Mouse (Mus musculus): ENCODE measurements around the gene Slc25a43. TPM values are rescaled to one million over a fixed set of nuclear protein-coding genes. Genes with fewer than 3 reads are reported as not detected.

The Slc25a43 gene
- polyA plus RNA-seq, 1 experiment: not detected

DNA sequence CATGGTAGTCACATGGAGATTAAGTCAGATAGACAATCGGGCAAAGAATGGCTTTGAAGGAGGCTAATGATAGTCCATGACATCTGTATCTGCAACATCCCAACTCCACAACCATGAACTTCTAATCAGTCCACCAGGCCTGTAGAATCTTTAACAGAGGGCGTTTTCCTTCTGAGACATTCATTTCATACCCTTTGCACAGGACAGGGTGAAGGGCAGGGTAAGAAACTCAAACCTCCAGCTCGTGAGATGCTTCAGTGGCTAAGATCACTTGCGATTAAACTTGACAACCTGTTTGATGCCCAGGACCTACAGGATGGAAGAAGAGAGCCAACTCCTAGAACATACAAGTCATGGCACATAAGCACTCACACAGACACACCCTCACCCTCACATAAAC is 71.6 kb downstream of the Slc25a43 start:
- Histone ChIP-seq H3K27ac (ENCODE audit: insufficient read depth, low read depth, low read length) (no peak overlapping the region), H3K4me1 (ENCODE audit: control insufficient read depth, insufficient read depth, low read length) (no peaks in the 10 kb centered on the region), H3K4me3 (ENCODE audit: insufficient read depth, low read depth, low read length) (no peak overlapping the region)
- TF ChIP-seq CTCF (IDR thresholded peaks at IDR 0.05; ENCODE audit: insufficient read depth, low read depth, low read length): no peak
- TF ChIP-seq POLR2A (IDR thresholded peaks at IDR 0.05; ENCODE audit: insufficient read depth, low read depth, low read length): no peak
- WGBS: 90% methylated on average over 4 of the region's 4 CpGs

DNA sequence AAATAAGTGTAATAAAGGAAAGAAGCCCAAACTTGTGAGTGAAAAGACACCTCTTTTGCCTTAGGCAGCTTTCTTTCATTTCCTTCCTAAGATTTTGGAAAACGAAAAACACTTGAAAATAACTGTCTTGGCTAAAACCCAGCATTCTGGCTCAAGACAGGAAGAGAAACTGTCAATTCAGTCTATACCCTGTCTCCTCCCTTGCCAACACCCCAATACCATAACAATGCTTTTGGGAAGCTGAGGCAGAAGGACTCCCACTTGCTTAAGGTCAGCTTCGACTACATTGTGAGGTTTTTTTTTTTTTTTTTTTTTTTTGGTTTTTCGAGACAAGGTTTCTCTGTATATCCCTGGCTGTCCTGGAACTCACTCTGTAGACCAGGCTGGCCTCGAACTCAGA is 72.0 kb downstream of the Slc25a43 start:
- Histone ChIP-seq H3K27ac (ENCODE audit: insufficient read depth, low read depth, low read length) (no peak overlapping the region), H3K4me1 (ENCODE audit: control insufficient read depth, insufficient read depth, low read length) (no peaks in the 10 kb centered on the region), H3K4me3 (ENCODE audit: insufficient read depth, low read depth, low read length) (no peak overlapping the region)
- TF ChIP-seq POLR2A (IDR thresholded peaks at IDR 0.05; ENCODE audit: insufficient read depth, low read depth, low read length) (no peak), CTCF (IDR thresholded peaks at IDR 0.05; ENCODE audit: insufficient read depth, low read depth, low read length) (no peak)
- 71% methylated on average over 4 of the region's 4 CpGs for WGBS

DNA sequence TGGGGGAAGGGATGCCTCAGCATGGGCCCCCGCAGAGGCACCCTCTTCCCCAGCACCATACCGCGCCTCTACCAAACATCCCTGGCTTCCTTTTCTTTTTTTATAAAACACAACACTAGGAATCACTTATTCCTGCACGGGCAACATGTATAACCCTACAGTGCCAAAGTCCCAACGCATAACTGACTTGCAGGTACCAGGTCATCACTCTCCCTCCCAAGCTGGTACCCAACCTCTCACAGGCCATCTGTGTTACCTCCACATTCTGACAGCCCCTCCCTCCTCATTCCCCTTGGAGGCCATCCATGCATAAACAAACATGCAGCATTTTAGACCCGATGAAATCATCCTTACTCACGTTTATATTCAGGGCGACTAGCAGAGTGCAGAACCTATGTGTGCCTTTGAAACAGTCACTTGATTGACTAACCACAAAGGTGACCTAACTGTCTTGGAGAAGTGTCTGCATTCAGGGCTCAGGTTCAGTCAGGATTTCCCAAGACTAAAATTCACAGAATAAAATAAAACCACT is 73.0 kb downstream of the Slc25a43 start:
- Histone ChIP-seq H3K4me1 (ENCODE audit: control insufficient read depth, insufficient read depth, low read length) (no peaks in the 10 kb centered on the region), H3K27ac (ENCODE audit: insufficient read depth, low read depth, low read length) (no peak overlapping the region), H3K4me3 (ENCODE audit: insufficient read depth, low read depth, low read length) (no peak overlapping the region)
- WGBS: 46% methylated on average over 8 of the region's 8 CpGs
- no peak for TF ChIP-seq CTCF (IDR thresholded peaks at IDR 0.05; ENCODE audit: insufficient read depth, low read depth, low read length)
- TF ChIP-seq POLR2A (IDR thresholded peaks at IDR 0.05; ENCODE audit: insufficient read depth, low read depth, low read length): no peak

DNA sequence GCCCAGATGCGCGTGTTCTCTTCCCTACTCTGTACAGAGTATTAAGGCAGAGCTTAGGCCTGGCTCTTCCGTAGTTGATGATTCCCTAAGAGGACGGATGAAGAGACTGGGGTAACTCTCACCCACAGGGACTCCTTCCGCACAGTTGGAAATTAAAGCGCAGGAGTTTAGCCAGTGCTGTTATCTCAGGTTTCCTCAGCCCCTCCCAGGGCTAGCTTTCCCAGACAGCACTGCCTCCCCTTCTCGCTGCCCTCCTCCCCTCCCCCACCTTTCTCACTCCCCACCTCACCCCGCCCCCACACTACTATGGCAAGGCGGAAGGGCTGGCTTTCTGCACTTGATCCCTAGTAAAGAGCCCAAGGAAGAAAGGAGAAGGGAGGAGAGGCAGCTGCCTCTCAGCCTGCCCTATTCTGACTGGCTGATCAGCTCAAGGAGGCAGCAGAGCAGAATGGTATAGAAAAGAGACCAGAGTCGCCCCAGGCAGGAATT is 73.5 kb downstream of the Slc25a43 start:
- Histone ChIP-seq H3K27ac (ENCODE audit: insufficient read depth, low read depth, low read length) (no peak overlapping the region), H3K4me1 (ENCODE audit: control insufficient read depth, insufficient read depth, low read length) (no peaks in the 10 kb centered on the region), H3K4me3 (ENCODE audit: insufficient read depth, low read depth, low read length) (no peak overlapping the region)
- no peak for TF ChIP-seq POLR2A (IDR thresholded peaks at IDR 0.05; ENCODE audit: insufficient read depth, low read depth, low read length)
- TF ChIP-seq CTCF (IDR thresholded peaks at IDR 0.05; ENCODE audit: insufficient read depth, low read depth, low read length): no peak
- WGBS: 28% methylated on average over 8 of the region's 10 CpGs

DNA sequence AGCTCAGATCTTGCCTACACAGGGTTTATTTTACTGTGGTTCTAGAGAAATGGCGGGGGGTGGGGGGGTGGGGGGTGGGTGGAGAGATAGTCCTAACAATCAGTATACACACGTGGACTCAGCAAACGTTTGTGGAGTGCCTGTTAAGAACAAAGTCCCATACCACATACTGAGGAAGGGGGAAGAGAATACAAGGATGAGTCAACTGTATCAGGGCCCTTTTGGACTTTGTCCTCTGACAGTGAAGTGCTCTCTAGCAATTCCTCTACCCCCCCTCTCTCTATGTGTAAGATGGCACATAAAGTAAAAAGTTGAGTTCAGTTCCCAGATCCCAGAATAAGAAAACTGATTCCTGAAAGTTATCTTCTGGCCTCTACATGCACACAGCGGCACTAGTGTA is 76.1 kb downstream of the Slc25a43 start:
- no peak overlapping the region for H3K27ac ChIP-seq (ENCODE audit: insufficient read depth, low read depth, low read length)
- H3K4me1 ChIP-seq (ENCODE audit: control insufficient read depth, insufficient read depth, low read length): no peaks in the 10 kb centered on the region
- H3K4me3 ChIP-seq (ENCODE audit: insufficient read depth, low read depth, low read length): no peak overlapping the region
- no peak for TF ChIP-seq CTCF (IDR thresholded peaks at IDR 0.05; ENCODE audit: insufficient read depth, low read depth, low read length)
- no peak for TF ChIP-seq POLR2A (IDR thresholded peaks at IDR 0.05; ENCODE audit: insufficient read depth, low read depth, low read length)
- 69% methylated on average over 4 of the region's 4 CpGs for WGBS

DNA sequence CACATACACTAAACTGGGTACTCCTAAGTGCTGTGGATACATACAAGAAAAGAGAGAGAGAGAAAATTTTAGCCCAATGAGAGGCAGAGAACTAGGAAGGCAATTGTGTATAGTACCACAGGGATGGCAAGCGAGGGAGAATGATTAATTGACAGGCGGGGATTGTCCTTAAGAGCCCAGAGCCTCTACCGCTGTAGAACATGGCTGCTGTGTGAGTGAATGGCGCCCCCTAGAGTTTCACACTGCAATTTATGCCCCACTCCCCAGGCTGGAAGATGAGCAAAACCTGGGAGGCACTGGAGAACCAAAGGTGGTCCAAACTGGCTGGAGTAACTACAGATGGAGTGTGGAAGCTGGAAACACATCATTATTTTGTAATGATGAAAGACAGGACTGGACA is 76.7 kb downstream of the Slc25a43 start:
- TF ChIP-seq CTCF (IDR thresholded peaks at IDR 0.05; ENCODE audit: insufficient read depth, low read depth, low read length) (no peak), POLR2A (IDR thresholded peaks at IDR 0.05; ENCODE audit: insufficient read depth, low read depth, low read length) (no peak)
- H3K4me3 ChIP-seq (ENCODE audit: insufficient read depth, low read depth, low read length): no peak overlapping the region

DNA sequence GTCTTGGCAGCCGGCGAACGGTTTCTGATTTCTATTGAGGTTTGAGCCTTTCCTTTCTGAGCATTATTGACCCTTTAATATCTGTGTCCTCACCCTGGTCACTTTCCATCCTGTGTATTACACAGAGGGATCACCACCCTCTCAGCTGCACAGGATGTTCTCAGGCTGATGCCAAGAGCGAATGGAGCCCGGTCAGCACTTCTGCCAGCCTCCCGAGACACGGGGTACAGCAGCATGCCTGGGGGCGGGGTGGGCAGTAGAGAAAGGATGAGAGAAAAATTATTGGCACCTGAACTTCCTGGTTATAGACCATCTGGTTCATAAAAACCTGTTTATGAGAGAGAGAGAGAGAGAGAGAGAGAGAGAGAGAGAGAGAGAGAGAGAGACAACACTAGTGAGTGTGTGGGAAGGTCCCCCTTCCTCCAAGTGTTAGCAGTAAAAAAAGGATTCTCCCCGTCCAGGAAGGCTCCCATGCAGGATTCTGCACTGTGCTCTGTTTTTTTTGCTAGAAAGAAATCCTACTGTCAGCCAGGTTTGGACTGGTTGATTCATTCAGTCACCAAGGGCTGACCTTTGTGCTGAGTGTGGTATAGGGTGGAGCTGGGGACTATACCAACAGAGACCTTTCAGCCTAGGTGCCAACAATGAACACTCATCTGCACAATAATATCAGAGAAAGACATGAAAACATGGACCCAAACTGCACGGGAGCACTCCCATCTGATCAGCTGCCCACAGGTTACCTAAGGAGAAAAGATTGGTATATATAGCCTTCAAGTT is 80.7 kb downstream of the Slc25a43 start:
- 85% methylated on average over 10 of the region's 10 CpGs for WGBS
- H3K4me1 ChIP-seq (ENCODE audit: control insufficient read depth, insufficient read depth, low read length): no peaks in the 10 kb centered on the region
- no peak for TF ChIP-seq POLR2A (IDR thresholded peaks at IDR 0.05; ENCODE audit: insufficient read depth, low read depth, low read length)
- no peak for TF ChIP-seq CTCF (IDR thresholded peaks at IDR 0.05; ENCODE audit: insufficient read depth, low read depth, low read length)
- H3K4me3 ChIP-seq (ENCODE audit: insufficient read depth, low read depth, low read length): no peak overlapping the region
- H3K27ac ChIP-seq (ENCODE audit: insufficient read depth, low read depth, low read length): no peak overlapping the region

More for the DNA sequence above, 76.7 kb downstream of the Slc25a43 start:
- no peak overlapping the region for H3K27ac ChIP-seq (ENCODE audit: insufficient read depth, low read depth, low read length)
- no peaks in the 10 kb centered on the region for H3K4me1 ChIP-seq (ENCODE audit: control insufficient read depth, insufficient read depth, low read length)
- WGBS: 30% methylated on average over 4 of the region's 4 CpGs

DNA sequence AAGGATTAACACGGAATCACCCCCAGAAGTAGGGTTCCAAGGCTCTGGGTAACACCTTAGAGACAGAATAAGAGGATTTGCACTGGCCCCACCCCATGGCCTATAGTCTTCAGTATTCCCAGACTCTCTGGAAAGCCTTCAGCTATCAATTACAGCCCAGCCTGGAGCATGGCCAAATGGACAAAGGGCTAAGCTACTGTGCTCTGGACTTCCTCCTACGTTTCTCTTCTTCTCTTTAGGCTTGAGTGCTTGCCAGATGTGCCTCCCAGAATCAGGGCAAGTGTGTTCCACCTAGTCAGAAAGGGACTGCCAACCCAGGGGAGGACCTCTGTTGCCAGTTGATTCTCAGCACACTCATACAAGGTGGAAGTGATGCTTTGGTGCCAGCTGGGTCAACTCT is 81.6 kb downstream of the Slc25a43 start:
- H3K4me1 ChIP-seq (ENCODE audit: control insufficient read depth, insufficient read depth, low read length): no peaks in the 10 kb centered on the region
- H3K27ac ChIP-seq (ENCODE audit: insufficient read depth, low read depth, low read length): no peak overlapping the region
- WGBS: 63% methylated on average over 2 of the region's 2 CpGs
- no peak overlapping the region for H3K4me3 ChIP-seq (ENCODE audit: insufficient read depth, low read depth, low read length)
- TF ChIP-seq CTCF (IDR thresholded peaks at IDR 0.05; ENCODE audit: insufficient read depth, low read depth, low read length) (no peak), POLR2A (IDR thresholded peaks at IDR 0.05; ENCODE audit: insufficient read depth, low read depth, low read length) (no peak)

Other genes with a start within 250 kb of the Slc25a43 start
- 165 TPM in 1 of 2 replicates, not detected in the other for gene Pgrmc1, start 145.5 kb upstream of the Slc25a43 start, polyA plus RNA-seq (2012; ENCODE audit: insufficient read depth, insufficient read length, low replicate concordance, missing spikeins)
- not detected in 2 replicates for gene Akap17b, start 98.3 kb upstream of the Slc25a43 start, polyA plus RNA-seq (2012; ENCODE audit: insufficient read depth, insufficient read length, low replicate concordance, missing spikeins)
- gene Slc25a5, start 52.0 kb downstream of the Slc25a43 start, polyA plus RNA-seq (2012; ENCODE audit: insufficient read depth, insufficient read length, low replicate concordance, missing spikeins): 502 TPM in 1 of 2 replicates, not detected in the other
- not detected in 2 replicates for gene Ube2a, start 130.2 kb downstream of the Slc25a43 start, polyA plus RNA-seq (2012; ENCODE audit: insufficient read depth, insufficient read length, low replicate concordance, missing spikeins)
- gene C330007P06Rik, start 130.5 kb downstream of the Slc25a43 start, polyA plus RNA-seq (2012; ENCODE audit: insufficient read depth, insufficient read length, low replicate concordance, missing spikeins): not detected in 2 replicates
- gene Nkrf, start 159.2 kb downstream of the Slc25a43 start, polyA plus RNA-seq (2012; ENCODE audit: insufficient read depth, insufficient read length, low replicate concordance, missing spikeins): not detected in 2 replicates
- not detected in 2 replicates for gene Sept6, start 248.1 kb downstream of the Slc25a43 start, polyA plus RNA-seq (2012; ENCODE audit: insufficient read depth, insufficient read length, low replicate concordance, missing spikeins)